ENCODE assay signal across 8 mouse cellular contexts in the genomic region with DNA sequence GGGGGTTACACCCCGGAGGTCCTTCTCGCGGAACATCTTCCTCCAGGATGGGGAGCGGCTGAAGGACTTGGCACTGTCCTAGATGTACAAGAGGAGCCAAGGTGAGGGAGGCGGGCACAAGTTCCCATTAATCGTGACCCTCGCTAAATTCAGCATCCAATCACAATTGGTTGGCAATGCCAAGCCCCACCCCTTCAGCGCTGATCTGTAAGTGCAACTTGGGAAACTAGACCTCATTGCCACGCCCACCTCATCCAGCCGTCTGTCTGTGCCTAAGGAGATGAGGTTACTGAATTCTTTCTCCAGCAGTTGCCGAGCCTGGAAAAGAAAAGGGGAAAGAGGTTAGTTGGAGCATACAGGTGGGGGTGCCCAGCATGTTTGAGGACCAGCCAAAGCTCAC. TPM values are rescaled to one million over a fixed set of nuclear protein-coding genes. Genes with fewer than 3 reads are reported as not detected.
DNase-seq lines count a peak whose midpoint lies in the region; ATAC-seq lines count a peak whose summit lies in the region.

No protein-coding gene starts in this region.

- H3K27me3 ChIP-seq in heart, embryonic 11.5 days (ENCODE audit: control insufficient read depth, insufficient read depth, low read length): no peaks in the 10 kb centered on the region
- H3K27me3 ChIP-seq in kidney, embryonic 15.5 days: peaks cover 3% of the 10 kb centered on the region; the same call in 1 of the 2 replicates
- no peaks in the 10 kb centered on the region for H3K27me3 ChIP-seq in splenic B cell, adult 2 months (ENCODE audit: control insufficient read depth, insufficient read depth, low read length, poor library complexity, severe bottlenecking)

- peak overlapping the region; percentile 54 for H3K4me3 ChIP-seq in heart, embryonic 11.5 days (ENCODE audit: low read depth, low read length)
- H3K4me3 ChIP-seq in kidney, embryonic 15.5 days (replicated peaks): peak overlapping the region; percentile 59

- H3K9me3 ChIP-seq in heart, embryonic 11.5 days (replicated peaks; ENCODE audit: control insufficient read depth, low read length): no peaks in the 10 kb centered on the region
- H3K9me3 ChIP-seq in kidney, embryonic 15.5 days (replicated peaks): no peaks in the 10 kb centered on the region

- no peaks in the 10 kb centered on the region for H3K36me3 ChIP-seq in heart, embryonic 11.5 days (ENCODE audit: control insufficient read depth, insufficient read depth, low read length)
- H3K36me3 ChIP-seq in kidney, embryonic 15.5 days: no peaks in the 10 kb centered on the region
- H3K36me3 ChIP-seq in splenic B cell, adult 2 months (ENCODE audit: control insufficient read depth, insufficient read depth, low read length, poor library complexity, severe bottlenecking): no peaks in the 10 kb centered on the region

- H3K27ac ChIP-seq in heart, embryonic 11.5 days (ENCODE audit: low read depth, low read length): no peak overlapping the region
- peak overlapping the region; percentile 80 for H3K27ac ChIP-seq in kidney, embryonic 15.5 days

- under 1% methylated on average over 11 of the region's 11 CpGs for WGBS in heart, embryonic 11.5 days (ENCODE audit: insufficient replicate concordance)
- WGBS in kidney, embryonic 15.5 days: 0% methylated on average over 11 of the region's 11 CpGs

- peaks cover 30% of the 10 kb centered on the region for H3K4me1 ChIP-seq in heart, embryonic 11.5 days (ENCODE audit: control insufficient read depth, insufficient read depth, low read length)
- peaks cover 46% of the 10 kb centered on the region for H3K4me1 ChIP-seq in kidney, embryonic 15.5 days

- DNase-seq in ovary, adult 18-20 months (ENCODE audit: low spot score): peak; percentile 70
- DNase-seq in ovary, postnatal 10 days (ENCODE audit: low spot score): no peak
- peak; percentile 92 for DNase-seq in embryo, embryonic 10 days (ENCODE audit: low spot score)
- peak; percentile 56 for DNase-seq in lung, postnatal 14 days
- peak; percentile 30 for DNase-seq in splenic B cell, adult 2 months (ENCODE audit: low read depth, low spot score)
- no peak for DNase-seq in thymus, postnatal 36 days

- no peak for ATAC-seq in heart, embryonic 11.5 days (replicated peaks; ENCODE audit: insufficient number of reproducible peaks, low FRiP score, low TSS enrichment)
- ATAC-seq in kidney, embryonic 15.5 days (replicated peaks; ENCODE audit: low FRiP score): peak; percentile 27

- H3K4me2 ChIP-seq in heart, embryonic 11.5 days: peak overlapping the region; percentile 98
- peak overlapping the region; percentile 86 for H3K4me2 ChIP-seq in kidney, embryonic 15.5 days

- H3K9ac ChIP-seq in heart, embryonic 11.5 days (ENCODE audit: low read depth, low read length): peak overlapping the region; percentile 78
- peak overlapping the region; percentile 64; the same call in 1 of the 2 replicates for H3K9ac ChIP-seq in kidney, embryonic 15.5 days

RNA-seq across cellular contexts. Expression of gene Hrc, which starts 5.6 kb away (rescaled TPM):
- 24.3 and 30.1 TPM in 2 replicates for polyA plus RNA-seq in heart, embryonic 11.5 days (2014; fragmentation: Nextera tagmentation; extraction: Ambion mirVana)
- 2.1 and 2.5 TPM in 2 replicates for polyA plus RNA-seq in kidney, embryonic 15.5 days (2015; fragmentation: Nextera tagmentation; extraction: Ambion mirVana)

RNA-seq across cellular contexts. Expression of gene Trpm4, which starts 7.1 kb away (rescaled TPM):
- 7.0 and 9.8 TPM in 2 replicates for polyA plus RNA-seq in heart, embryonic 11.5 days (2014; fragmentation: Nextera tagmentation; extraction: Ambion mirVana)
- polyA plus RNA-seq in kidney, embryonic 15.5 days (2015; fragmentation: Nextera tagmentation; extraction: Ambion mirVana): 17.4 and 19.0 TPM in 2 replicates

RNA-seq across cellular contexts. Expression of gene Ppfia3, which starts 26.1 kb away (rescaled TPM):
- polyA plus RNA-seq in heart, embryonic 11.5 days (2014; fragmentation: Nextera tagmentation; extraction: Ambion mirVana): 2.0 and 3.7 TPM in 2 replicates
- 6.7 and 7.5 TPM in 2 replicates for polyA plus RNA-seq in kidney, embryonic 15.5 days (2015; fragmentation: Nextera tagmentation; extraction: Ambion mirVana)

RNA-seq across cellular contexts. Expression of gene Lin7b, which starts 29.7 kb away (rescaled TPM):
- polyA plus RNA-seq in heart, embryonic 11.5 days (2014; fragmentation: Nextera tagmentation; extraction: Ambion mirVana): 1.6 and 1.7 TPM in 2 replicates
- 0.41 and 0.96 TPM in 2 replicates for polyA plus RNA-seq in kidney, embryonic 15.5 days (2015; fragmentation: Nextera tagmentation; extraction: Ambion mirVana)

RNA-seq across cellular contexts. Expression of gene Snrnp70, which starts 54.9 kb away (rescaled TPM):
- polyA plus RNA-seq in heart, embryonic 11.5 days (2014; fragmentation: Nextera tagmentation; extraction: Ambion mirVana): 51.6 and 72.0 TPM in 2 replicates
- 225 and 242 TPM in 2 replicates for polyA plus RNA-seq in kidney, embryonic 15.5 days (2015; fragmentation: Nextera tagmentation; extraction: Ambion mirVana)

Comparison
In these comparisons a context has a peak if more than half of its experiments do, and no peak if none do; other contexts are left out.
1. DNase-seq: peak in ovary, adult 18-20 months (single experiment), embryo, embryonic 10 days (single experiment), lung, postnatal 14 days (single experiment) and splenic B cell, adult 2 months (single experiment); none in ovary, postnatal 10 days (single experiment) and thymus, postnatal 36 days (0 of 2).